Mouse (Mus musculus) granulocyte monocyte progenitor cell, adult 5-6 weeks (primary cell): Measurements from ENCODE around the gene Slc44a3. TPM values are rescaled to one million over a fixed set of nuclear protein-coding genes. Genes with fewer than 3 reads are reported as not detected.

Experiments used
- ATAC-seq: replicated peaks from 2 replicates; pipeline ENCODE4 v1.8.0; 2016; ENCODE audit warnings: mild to moderate bottlenecking, moderate TSS enrichment, inconsistent platforms; ENCODE audit not compliant: poor library complexity, severe bottlenecking
- total RNA-seq, 2 experiments: library from RNA; stranded (forward) in 1 of 2; stranded (reverse) in 1 of 2; fragments of 200-712, 200-1000 nt in 1 of 2; fragments of >200 nt in 1 of 2; fragmentation: Nextera tagmentation in 1 of 2; gene quantifications; 2 replicates each; pipeline ENCODE4 v1.2.3; 2014 to 2017

Slc44a3 gene
- total RNA-seq (2014; fragmentation: Nextera tagmentation), result not detected in 2 replicates
- not detected in 2 replicates for total RNA-seq (2017)

- peak; percentile 60 for ATAC-seq
Observed at GRCm38 (mm10) chr3:121532176-121532575, at the start of gene Slc44a3. Gene Slc44a3, minus strand, starts transcription at chr3:121532404.

GRCm38 (mm10) chr3:121579880-121580549 lies 47.8 kb upstream of the Slc44a3 start:
- ATAC-seq, result peak; percentile 74

GRCm38 (mm10) chr3:121579402-121579801 lies 47.2 kb upstream of the Slc44a3 start:
- ATAC-seq, result peak; percentile 49

GRCm38 (mm10) chr3:121578706-121579105 lies 46.5 kb upstream of the Slc44a3 start:
- ATAC-seq, result no peak

- ATAC-seq, result no peak
Observed at GRCm38 (mm10) chr3:121577641-121578040, 45.4 kb upstream of the Slc44a3 start.

GRCm38 (mm10) chr3:121577032-121577591 lies 44.9 kb upstream of the Slc44a3 start:
- ATAC-seq, result peak; percentile 26

GRCm38 (mm10) chr3:121576367-121576766 lies 44.2 kb upstream of the Slc44a3 start:
- no peak for ATAC-seq

GRCm38 (mm10) chr3:121574386-121574785 lies 42.2 kb upstream of the Slc44a3 start:
- no peak for ATAC-seq

GRCm38 (mm10) chr3:121573858-121574257 lies 41.7 kb upstream of the Slc44a3 start:
- no peak for ATAC-seq

- peak; percentile 80 for ATAC-seq
Observed at GRCm38 (mm10) chr3:121571491-121571890, 39.3 kb upstream of the Slc44a3 start.

- ATAC-seq, result peak; percentile 89
Observed at GRCm38 (mm10) chr3:121570623-121571022, 38.4 kb upstream of the Slc44a3 start.

- ATAC-seq, result no peak
Observed at GRCm38 (mm10) chr3:121569767-121570166, 37.6 kb upstream of the Slc44a3 start.

GRCm38 (mm10) chr3:121569004-121569403 lies 36.8 kb upstream of the Slc44a3 start:
- no peak for ATAC-seq

GRCm38 (mm10) chr3:121567904-121568303 lies 35.7 kb upstream of the Slc44a3 start:
- no peak for ATAC-seq

- ATAC-seq, result no peak
Observed at GRCm38 (mm10) chr3:121567337-121567900, 35.2 kb upstream of the Slc44a3 start.

GRCm38 (mm10) chr3:121566901-121567300 lies 34.7 kb upstream of the Slc44a3 start:
- ATAC-seq, result no peak

GRCm38 (mm10) chr3:121561803-121562202 lies 29.6 kb upstream of the Slc44a3 start:
- no peak for ATAC-seq

- ATAC-seq, result no peak
Observed at GRCm38 (mm10) chr3:121560115-121560865, 28.1 kb upstream of the Slc44a3 start.

- no peak for ATAC-seq
Observed at GRCm38 (mm10) chr3:121559406-121560114, 27.4 kb upstream of the Slc44a3 start.

- ATAC-seq, result no peak
Observed at GRCm38 (mm10) chr3:121558861-121559260, 26.7 kb upstream of the Slc44a3 start.
